Mouse (Mus musculus): ENCODE data around the gene Mettl15. TPM values are rescaled to one million over a fixed set of nuclear protein-coding genes. Genes with fewer than 3 reads are reported as not detected.

The Mettl15 gene
- polyA plus RNA-seq, 1 experiment from 2014 or later: 11.2 TPM

Small RNAs within 50 kb of the gene (microRNA-seq; reads per million reads assigned to microRNA genes)
- gene Gm24115: not detected

Other genes with a start within 250 kb of the Mettl15 start
- 33.3 and 35.8 TPM in 2 replicates for gene Kif18a, start within 50 bp of the Mettl15 start, polyA plus RNA-seq (2014; fragmentation: Nextera tagmentation; extraction: Ambion mirVana)

Measured in neural tube, embryonic 11.5 days (tissue).